Comparison of ENCODE assay signal across 21 mouse cellular contexts in genomic region chr4:57625306-57625705, GRCm38 (mm10). TPM values are rescaled to one million over a fixed set of nuclear protein-coding genes. Genes with fewer than 3 reads are reported as not detected.
DNase-seq lines count a peak whose midpoint lies in the region; ATAC-seq and TF ChIP-seq lines count a peak whose summit lies in the region.
"Had no signal": no experiment of that assay in that cellular context is flagged by ENCODE, and none has a peak within 500 bp of the region (broad histone marks: within the 10 kb centered on the region; RNA-seq: fewer than 3 reads in every experiment).

No protein-coding gene starts in this region.

- no peak overlapping the region for H3K4me2 ChIP-seq in heart, embryonic 12.5 days
- no peak overlapping the region for H3K4me2 ChIP-seq in heart, postnatal 0 days (ENCODE audit: low read depth, low read length)
- H3K4me2 ChIP-seq: forebrain, embryonic 13.5 days; hindbrain, embryonic 12.5 days; hindbrain, embryonic 15.5 days had no signal

- 73% methylated on average over 1 of the region's 1 CpGs for whole genome bisulfite sequencing in heart, embryonic 12.5 days
- 62% methylated on average over 1 of the region's 1 CpGs for WGBS in heart, postnatal 0 days

- peak overlapping the region; percentile 20; the same call in 1 of the 2 replicates for H3K27ac ChIP-seq in heart, embryonic 12.5 days (ENCODE audit: poor library complexity, severe bottlenecking)
- H3K27ac ChIP-seq in heart, postnatal 0 days (ENCODE audit: low read depth): peak overlapping the region; percentile 31; the same call in 1 of the 2 replicates
- H3K27ac ChIP-seq: forebrain, embryonic 10.5 days; forebrain, embryonic 13.5 days; hindbrain, embryonic 12.5 days; hindbrain, embryonic 15.5 days had no signal

- intact Hi-C loops in heart, postnatal 14 days (cut with DNase I): no loop called here
- intact Hi-C loops in heart, postnatal 36 days (cut with DNase I): no loop called here

- no peak overlapping the region for H3K9ac ChIP-seq in heart, embryonic 12.5 days
- H3K9ac ChIP-seq in heart, postnatal 0 days (replicated peaks; ENCODE audit: low read depth, low read length): no peak overlapping the region
- H3K9ac ChIP-seq: forebrain, embryonic 13.5 days; hindbrain, embryonic 12.5 days; hindbrain, embryonic 15.5 days had no signal

- H3K27me3 ChIP-seq in heart, embryonic 12.5 days (replicated peaks): no peaks in the 10 kb centered on the region
- H3K27me3 ChIP-seq in heart, postnatal 0 days (ENCODE audit: control insufficient read depth, insufficient read depth, low read length): no peaks in the 10 kb centered on the region
- H3K27me3 ChIP-seq: forebrain, embryonic 13.5 days; hindbrain, embryonic 12.5 days; hindbrain, embryonic 15.5 days had no signal

- peak; percentile 54 for DNase-seq in adrenal gland, postnatal 14 days
- no peak for DNase-seq in adrenal gland, postnatal 10 days
- DNase-seq in heart, postnatal 14 days: no peak
- DNase-seq in heart, postnatal 0 days (ENCODE audit: low spot score): no peak
- DNase-seq in heart, postnatal 36 days: no peak
- DNase-seq: cerebellum, adult 18-20 months; cerebellum, adult 9-10 months; cerebellum, postnatal 14 days; gastrocnemius, postnatal 10 days; gastrocnemius, postnatal 36 days; kidney, adult 2 months had no signal

- H3K36me3 ChIP-seq in heart, embryonic 12.5 days: peaks cover 1% of the 10 kb centered on the region; the same call in 1 of the 2 replicates
- no peaks in the 10 kb centered on the region for H3K36me3 ChIP-seq in heart, postnatal 0 days (replicated peaks; ENCODE audit: control insufficient read depth, insufficient read depth, low read length)
- H3K36me3 ChIP-seq: forebrain, embryonic 10.5 days; hindbrain, embryonic 12.5 days; hindbrain, embryonic 15.5 days had no signal

- TF ChIP-seq EP300 in heart, postnatal 0 days (IDR thresholded peaks at IDR 0.05; ENCODE audit: low read depth): no peak

- peaks cover 54% of the 10 kb centered on the region for H3K4me1 ChIP-seq in heart, embryonic 12.5 days (replicated peaks)
- H3K4me1 ChIP-seq in heart, postnatal 0 days (ENCODE audit: control insufficient read depth, insufficient read depth): peaks cover 33% of the 10 kb centered on the region
- H3K4me1 ChIP-seq: forebrain, embryonic 10.5 days; forebrain, embryonic 13.5 days; hindbrain, embryonic 12.5 days; hindbrain, embryonic 15.5 days had no signal

- no peak overlapping the region for H3K4me3 ChIP-seq in heart, embryonic 12.5 days
- no peak overlapping the region for H3K4me3 ChIP-seq in heart, postnatal 0 days (ENCODE audit: low read depth, low read length)
- H3K4me3 ChIP-seq: forebrain, embryonic 10.5 days; forebrain, embryonic 13.5 days; hindbrain, embryonic 12.5 days; hindbrain, embryonic 15.5 days had no signal

- ATAC-seq in heart, embryonic 12.5 days (ENCODE audit: insufficient number of reproducible peaks, low FRiP score): no peak
- ATAC-seq in heart, postnatal 0 days (ENCODE audit: insufficient read depth, low read depth): no peak
- ATAC-seq: CD4-positive, CD25-positive, alpha-beta regulatory T cell, adult 4 months; forebrain, embryonic 13.5 days; forebrain, embryonic 16.5 days; intestine, postnatal 0 days had no signal

- H3K9me3 ChIP-seq in heart, embryonic 12.5 days (replicated peaks): no peaks in the 10 kb centered on the region
- no peaks in the 10 kb centered on the region for H3K9me3 ChIP-seq in heart, postnatal 0 days (replicated peaks; ENCODE audit: control insufficient read depth, low read length)
- H3K9me3 ChIP-seq: forebrain, embryonic 10.5 days; forebrain, embryonic 13.5 days; hindbrain, embryonic 12.5 days; hindbrain, embryonic 15.5 days had no signal

- no peak for TF ChIP-seq CTCF in heart, postnatal 0 days (IDR thresholded peaks at IDR 0.05; ENCODE audit: low read depth)

RNA-seq across cellular contexts. Expression of gene Pakap, which starts 57.3 kb away (rescaled TPM):
- total RNA-seq in adrenal gland, postnatal 14 days (2021): 38.0 and 45.8 TPM in 2 replicates
- total RNA-seq in adrenal gland, postnatal 10 days (2021): 10 to 100 TPM; 41.1 to 45.9 TPM
- polyA plus RNA-seq in heart, embryonic 12.5 days (2016; fragmentation: Nextera tagmentation; extraction: Ambion mirVana): 72.9 and 74.5 TPM in 2 replicates
- 10 to 100 TPM; 40.0 to 46.5 TPM for total RNA-seq in heart, postnatal 14 days (2021)
- 21.1 and 26.8 TPM in 2 replicates for total RNA-seq in heart, postnatal 0 days (2014; rRNA removed; ENCODE audit: low replicate concordance)
- 33.8 and 43.7 TPM in 2 replicates for polyA plus RNA-seq in heart, postnatal 0 days (2015; fragmentation: Nextera tagmentation; extraction: Ambion mirVana)
- 10 to 100 TPM; 33.1 to 33.7 TPM for total RNA-seq in heart, postnatal 36 days (2021)
- total RNA-seq: hematopoietic stem cell, adult 5-6 weeks; MEL had no signal
